In the genomic region with DNA sequence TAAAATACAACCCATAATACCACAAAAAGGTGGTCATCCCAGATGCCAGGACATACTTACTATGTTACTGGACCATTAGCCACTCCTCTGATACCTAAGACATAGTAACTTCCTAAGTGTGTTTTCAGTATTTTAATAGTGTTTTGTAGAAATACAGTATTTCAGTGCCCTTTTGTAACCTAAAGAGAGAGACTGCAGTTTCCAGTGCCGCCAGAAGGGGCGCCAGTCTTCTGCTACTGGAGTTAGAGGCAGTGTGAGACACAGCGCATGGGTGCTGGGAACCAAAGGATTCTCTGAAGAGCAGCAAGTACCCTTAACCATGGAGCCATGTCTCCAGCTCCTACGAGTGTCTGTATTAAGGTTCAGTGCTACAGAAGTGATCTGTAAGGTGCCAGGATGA, we compare ENCODE assay signal across 10 mouse cellular contexts. TPM values are rescaled to one million over a fixed set of nuclear protein-coding genes. Genes with fewer than 3 reads are reported as not detected.
DNase-seq lines count a peak whose midpoint lies in the region; ATAC-seq and TF ChIP-seq lines count a peak whose summit lies in the region.
"Had no signal": no experiment of that assay in that cellular context is flagged by ENCODE, and none has a peak within 500 bp of the region (broad histone marks: within the 10 kb centered on the region; RNA-seq: fewer than 3 reads in every experiment).

No protein-coding gene starts in this region.

- H3K4me1 ChIP-seq in hindbrain, embryonic 11.5 days (replicated peaks; ENCODE audit: control insufficient read depth, insufficient read depth, low read length), result no peaks in the 10 kb centered on the region
- H3K4me1 ChIP-seq in hindbrain, embryonic 12.5 days, result peaks cover 5% of the 10 kb centered on the region
- no peaks in the 10 kb centered on the region for H3K4me1 ChIP-seq in thymus, adult 2 months (replicated peaks; ENCODE audit: control insufficient read depth, insufficient read depth, low read length)

- no peak for ATAC-seq in hindbrain, embryonic 11.5 days (ENCODE audit: low FRiP score)
- no peak for ATAC-seq in hindbrain, embryonic 12.5 days (ENCODE audit: low FRiP score)
- ATAC-seq in activated CD4-positive, CD25-positive, alpha-beta regulatory T cell, adult 4 months, result no peak
- ATAC-seq: inflammation-experienced regulatory T-cells, adult 6 months had no signal

- no peak for TF ChIP-seq POLR2A in thymus, adult 2 months (IDR thresholded peaks at IDR 0.05; ENCODE audit: control insufficient read depth, extremely low read depth, insufficient read depth, low read length, poor library complexity)

- H3K36me3 ChIP-seq in hindbrain, embryonic 11.5 days (ENCODE audit: control insufficient read depth, insufficient read depth, low read length), result no peaks in the 10 kb centered on the region
- no peaks in the 10 kb centered on the region for H3K36me3 ChIP-seq in hindbrain, embryonic 12.5 days
- no peaks in the 10 kb centered on the region for H3K36me3 ChIP-seq in thymus, adult 2 months (ENCODE audit: control insufficient read depth, insufficient read depth, low read length)

- H3K4me3 ChIP-seq in hindbrain, embryonic 11.5 days (ENCODE audit: low read depth, low read length), result no peak overlapping the region
- no peak overlapping the region for H3K4me3 ChIP-seq in hindbrain, embryonic 12.5 days
- H3K4me3 ChIP-seq in thymus, adult 2 months (ENCODE audit: control insufficient read depth, insufficient read depth, low read length), result no peak overlapping the region

- no peak overlapping the region for H3K9ac ChIP-seq in hindbrain, embryonic 11.5 days (ENCODE audit: low read depth, low read length)
- no peak overlapping the region for H3K9ac ChIP-seq in hindbrain, embryonic 12.5 days

- H3K27me3 ChIP-seq in hindbrain, embryonic 11.5 days (ENCODE audit: control insufficient read depth, insufficient read depth, low read length), result no peaks in the 10 kb centered on the region
- no peaks in the 10 kb centered on the region for H3K27me3 ChIP-seq in hindbrain, embryonic 12.5 days
- H3K27me3 ChIP-seq in thymus, adult 2 months (ENCODE audit: control insufficient read depth, insufficient read depth, low read length), result no peaks in the 10 kb centered on the region

- TF ChIP-seq CTCF in thymus, adult 2 months (IDR thresholded peaks at IDR 0.05; ENCODE audit: borderline replicate concordance, control insufficient read depth, extremely low read depth, insufficient read depth, low read length, poor library complexity), result 0 out of 2 replicates have a peak, but pooled peaks have one; percentile 27

- 59% methylated on average over 4 of the region's 4 CpGs for WGBS in hindbrain, embryonic 11.5 days
- 56% methylated on average over 4 of the region's 4 CpGs for WGBS in hindbrain, embryonic 12.5 days
- 83% methylated on average over 4 of the region's 4 CpGs for WGBS in thymus, adult 2 months

- DNase-seq in hindbrain, embryonic 11.5 days (ENCODE audit: low spot score), result peak; percentile 47
- DNase-seq in thymus, adult 2 months, result peak; percentile 20
- no peak for DNase-seq in thymus, adult 18-20 months
- peak; percentile 12 for DNase-seq in c-Kit-positive CD71-positive TER-119-positive erythroid progenitor cells, embryonic 14.5 days (ENCODE audit: low spot score)
- no peak for DNase-seq in natural killer cell, adult 2 months (ENCODE audit: low spot score in 2 of 2)
- no peak for DNase-seq in kidney, adult 11 months
- DNase-seq: gastrocnemius, postnatal 36 days had no signal

- no peak overlapping the region for H3K27ac ChIP-seq in hindbrain, embryonic 11.5 days (ENCODE audit: low read depth, low read length)
- no peak overlapping the region for H3K27ac ChIP-seq in hindbrain, embryonic 12.5 days
- H3K27ac ChIP-seq in thymus, adult 2 months (ENCODE audit: control insufficient read depth, insufficient read depth, low read length), result no peak overlapping the region

- no peak overlapping the region for H3K4me2 ChIP-seq in hindbrain, embryonic 11.5 days (replicated peaks; ENCODE audit: low read depth, low read length)
- no peak overlapping the region for H3K4me2 ChIP-seq in hindbrain, embryonic 12.5 days (replicated peaks)

- H3K9me3 ChIP-seq in hindbrain, embryonic 11.5 days (ENCODE audit: control insufficient read depth, low read length), result no peaks in the 10 kb centered on the region
- no peaks in the 10 kb centered on the region for H3K9me3 ChIP-seq in hindbrain, embryonic 12.5 days (replicated peaks)

RNA-seq across cellular contexts. Expression of gene Rassf8, which starts 48.1 kb away (rescaled TPM):
- 4.2 and 7.0 TPM in 2 replicates for polyA plus RNA-seq in hindbrain, embryonic 11.5 days (2014; fragmentation: Nextera tagmentation; extraction: Ambion mirVana)
- polyA plus RNA-seq in hindbrain, embryonic 12.5 days (2016; fragmentation: Nextera tagmentation; extraction: Ambion mirVana), result 5.1 and 7.0 TPM in 2 replicates
- polyA plus RNA-seq in thymus, adult 2 months (2012; rRNA removed), result 3.0 and 5.3 TPM in 2 replicates
- polyA plus RNA-seq in activated CD4-positive, CD25-positive, alpha-beta regulatory T cell, adult 4 months (2017; shearing (Covaris generic)), result under 1 TPM; 0.19 to 0.32 TPM

Comparison
In these comparisons a context has a peak if more than half of its experiments do, and no peak if none do; other contexts are left out.
1. DNase-seq: peak in hindbrain, embryonic 11.5 days (single experiment), thymus, adult 2 months (single experiment) and c-Kit-positive CD71-positive TER-119-positive erythroid progenitor cells, embryonic 14.5 days (single experiment); none in thymus, adult 18-20 months (0 of 2), natural killer cell, adult 2 months (0 of 2) and kidney, adult 11 months (single experiment).